Mouse (Mus musculus) large intestine, adult 2 months (tissue): Measurements from ENCODE around the gene Atp9a. TPM values are rescaled to one million over a fixed set of nuclear protein-coding genes. Genes with fewer than 3 reads are reported as not detected.
A peak's percentile ranks its signal among the peaks of the same experiment; 100 is the strongest.

Experiments
- DNase-seq: peaks from one replicate; pipeline ENCODE4 v3.0.0-alpha.2; 2012; ENCODE audit warnings: low read depth, low spot score
- WGBS: fragments of 180-500 bp; shearing (Covaris S2); methylation state at CpG from one replicate; pipeline ENCODE4 v1.1.7; 2018; 5-methylcytosine and 5-hydroxymethylcytosine counted together
- polyA plus RNA-seq: library from polyadenylated mRNA; depleted of rRNA; stranded (reverse); fragments of >200 nt; gene quantifications from 2 replicates; pipeline ENCODE4 v1.2.3, GENCODE M21; 2012

The Atp9a gene
- polyA plus RNA-seq, 1 experiment: 148 TPM

DNA sequence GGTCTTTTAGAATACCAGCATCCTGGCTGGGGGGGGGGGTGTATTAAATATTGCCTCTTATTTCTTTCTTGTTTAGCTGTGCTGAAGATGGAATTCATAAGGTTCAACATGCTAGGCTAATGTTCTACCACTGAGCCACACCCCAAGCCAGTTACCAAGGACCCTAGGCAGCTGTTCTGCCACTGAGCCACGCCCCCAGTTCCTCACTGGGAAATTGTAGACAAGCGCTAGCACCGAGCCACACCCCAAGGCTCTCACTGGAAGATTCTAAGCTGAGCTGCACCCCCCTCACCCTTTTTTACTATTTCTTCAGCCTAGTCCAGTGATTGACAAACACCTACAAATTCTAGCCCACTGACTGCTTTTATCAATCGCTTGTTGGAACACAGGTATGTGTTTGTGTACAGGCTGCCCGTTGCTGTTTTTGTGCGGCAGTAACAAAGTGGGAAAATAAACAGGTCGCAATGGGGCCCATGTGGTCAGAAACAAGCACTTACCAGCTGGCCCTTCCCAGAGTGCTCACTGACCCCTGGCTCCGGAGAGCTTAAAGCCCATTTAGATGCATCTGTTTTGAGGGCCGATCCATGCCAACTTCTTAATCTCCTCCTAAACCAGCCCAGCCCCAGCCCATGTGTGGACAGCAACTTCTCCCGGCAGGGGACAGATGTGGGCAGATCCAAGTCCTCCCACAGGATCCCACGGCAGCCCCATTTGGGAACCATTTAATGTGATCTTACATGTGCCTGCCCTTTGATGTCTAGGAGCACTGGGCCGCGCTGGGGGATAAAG, 128.9 kb downstream of the Atp9a start:
- DNase-seq: no peak
- WGBS: 42% methylated on average over 13 of the region's 13 CpGs

DNA sequence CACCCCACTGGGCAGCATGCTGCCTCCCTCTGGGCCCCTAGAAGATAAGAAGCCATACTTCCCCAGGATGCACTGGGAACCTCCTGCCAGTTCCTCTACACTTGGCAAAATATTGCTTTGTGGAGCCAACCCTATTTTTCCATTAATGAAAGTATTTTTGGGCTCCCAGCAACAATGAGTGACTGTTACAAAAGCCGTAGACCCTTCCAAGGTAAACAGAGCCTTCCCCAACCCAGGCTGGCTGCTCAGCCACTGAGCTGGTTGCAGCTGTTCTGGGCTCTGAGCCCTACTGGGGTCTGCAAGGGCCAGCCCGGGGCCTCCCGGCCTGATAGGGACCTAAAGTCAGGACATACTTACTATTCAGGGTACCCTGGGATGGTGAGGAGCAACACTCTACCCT, 131.3 kb downstream of the Atp9a start:
- no peak for DNase-seq
- WGBS: 84% methylated on average over 3 of the region's 3 CpGs

GRCm38 (mm10) chr2:168609653-168610248, 132.5 kb downstream of the Atp9a start:
- WGBS: 81% methylated on average over 6 of the region's 6 CpGs
- DNase-seq: no peak

GRCm38 (mm10) chr2:168608125-168608564, 134.1 kb downstream of the Atp9a start:
- WGBS: 62% methylated on average over 9 of the region's 9 CpGs
- no peak for DNase-seq

GRCm38 (mm10) chr2:168604655-168605070, 137.5 kb downstream of the Atp9a start:
- DNase-seq: no peak
- WGBS: 45% methylated on average over 16 of the region's 16 CpGs

DNA sequence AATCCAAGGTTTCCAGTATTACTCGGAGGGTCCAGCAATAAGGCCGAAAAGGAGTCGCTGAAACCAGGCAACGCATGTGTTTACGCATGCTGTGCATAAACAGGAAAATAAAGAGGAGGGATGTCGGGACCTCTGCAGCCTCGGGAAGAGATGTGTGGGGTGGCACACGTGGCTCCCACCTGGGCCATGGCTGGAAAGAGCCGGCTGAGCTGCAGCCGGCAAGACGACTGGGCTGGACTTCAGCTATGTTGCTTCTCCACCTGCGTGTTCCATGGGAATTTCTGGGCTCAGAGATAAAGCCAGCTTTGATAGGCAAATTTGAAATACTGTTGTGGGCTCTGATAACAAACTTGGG, 139.8 kb downstream of the Atp9a start:
- no peak for DNase-seq
- WGBS: 39% methylated on average over 12 of the region's 12 CpGs

GRCm38 (mm10) chr2:168601491-168602386, 140.5 kb downstream of the Atp9a start, which contains the start of gene Nfatc2:
Gene Nfatc2, minus strand, starts transcription at chr2:168601657.
- peak; percentile 28 for DNase-seq
- WGBS: 3% methylated on average over 56 of the region's 56 CpGs

GRCm38 (mm10) chr2:168600750-168601490, 141.3 kb downstream of the Atp9a start:
- 3% methylated on average over 32 of the region's 32 CpGs for WGBS
- DNase-seq: no peak

- 72% methylated on average over 7 of the region's 7 CpGs for WGBS
- DNase-seq: no peak
These were observed 146.5 kb downstream of the Atp9a start for GRCm38 (mm10) chr2:168595693-168596092.

GRCm38 (mm10) chr2:168593676-168594075, 148.5 kb downstream of the Atp9a start:
- WGBS: 84% methylated on average over 6 of the region's 6 CpGs
- no peak for DNase-seq

- 81% methylated on average over 5 of the region's 5 CpGs for WGBS
- no peak for DNase-seq
These were observed 149.2 kb downstream of the Atp9a start for GRCm38 (mm10) chr2:168593004-168593403.

- 93% methylated on average over 2 of the region's 2 CpGs for WGBS
- DNase-seq: no peak
These were observed 151.1 kb downstream of the Atp9a start for GRCm38 (mm10) chr2:168591076-168591475.

GRCm38 (mm10) chr2:168590556-168590955, 151.7 kb downstream of the Atp9a start:
- DNase-seq: no peak
- 51% methylated on average over 10 of the region's 10 CpGs for WGBS

DNA sequence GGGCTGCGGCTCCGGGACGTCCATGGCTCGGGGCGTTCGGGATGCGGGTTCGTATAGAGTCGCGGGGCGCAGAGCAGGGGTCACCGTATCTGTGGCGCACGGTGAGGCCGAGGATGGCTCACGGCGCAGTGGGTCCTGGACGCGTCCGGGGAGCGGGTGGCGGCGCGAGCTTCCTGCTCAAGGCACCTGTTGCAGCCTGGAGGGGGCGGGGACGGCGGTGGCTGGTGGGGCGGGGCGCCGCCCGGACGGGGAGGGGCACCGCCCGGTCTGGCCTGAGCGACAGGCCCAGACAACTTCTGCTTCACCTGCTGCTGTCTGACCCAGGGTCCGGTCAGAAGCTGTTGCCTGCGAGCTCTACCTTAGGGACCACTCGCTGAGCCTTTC, 152.0 kb downstream of the Atp9a start:
- DNase-seq: peak; percentile 31

GRCm38 (mm10) chr2:168589368-168590167, 152.6 kb downstream of the Atp9a start:
- DNase-seq: no peak
- WGBS: 12% methylated on average over 21 of the region's 21 CpGs

More for the DNA sequence above, 152.0 kb downstream of the Atp9a start:
- 2% methylated on average over 37 of the region's 38 CpGs for WGBS

DNA sequence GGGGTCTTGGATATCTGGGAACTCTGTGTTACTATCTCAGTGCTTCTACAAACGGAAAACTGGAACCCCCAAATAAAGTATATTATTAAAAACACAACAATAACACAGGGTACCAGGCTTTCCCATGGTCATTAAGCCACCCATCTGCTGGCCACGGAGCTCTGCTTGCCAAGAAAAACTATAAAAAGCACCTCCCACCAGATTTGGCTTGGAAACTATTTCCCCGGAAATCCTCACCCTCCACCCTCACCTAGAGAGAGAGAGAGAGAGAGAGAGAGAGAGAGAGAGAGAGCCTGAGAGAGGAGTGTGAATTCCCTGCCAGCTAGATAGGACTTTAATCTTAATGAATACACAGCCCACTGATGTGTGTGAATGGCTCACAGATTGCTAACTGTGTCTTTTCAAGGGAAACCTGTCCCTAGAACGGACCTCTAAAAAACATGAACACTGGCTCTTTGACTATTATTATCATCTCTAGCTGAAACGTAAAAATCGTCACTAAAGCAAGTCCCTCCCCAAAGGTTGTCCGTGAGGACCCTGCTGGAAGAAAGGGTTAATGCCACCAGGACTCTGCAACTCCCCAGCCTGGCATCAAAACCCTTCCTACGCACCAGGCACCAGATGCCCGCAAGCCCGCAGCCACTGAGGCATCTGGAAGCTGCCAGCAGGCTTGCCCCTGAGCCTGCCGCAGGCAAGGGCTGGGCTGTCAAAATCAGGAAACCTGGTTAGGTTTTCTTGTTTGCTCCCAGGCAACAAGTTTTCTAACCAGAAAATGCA, 153.4 kb downstream of the Atp9a start:
- WGBS: 50% methylated on average over 11 of the region's 11 CpGs

DNA sequence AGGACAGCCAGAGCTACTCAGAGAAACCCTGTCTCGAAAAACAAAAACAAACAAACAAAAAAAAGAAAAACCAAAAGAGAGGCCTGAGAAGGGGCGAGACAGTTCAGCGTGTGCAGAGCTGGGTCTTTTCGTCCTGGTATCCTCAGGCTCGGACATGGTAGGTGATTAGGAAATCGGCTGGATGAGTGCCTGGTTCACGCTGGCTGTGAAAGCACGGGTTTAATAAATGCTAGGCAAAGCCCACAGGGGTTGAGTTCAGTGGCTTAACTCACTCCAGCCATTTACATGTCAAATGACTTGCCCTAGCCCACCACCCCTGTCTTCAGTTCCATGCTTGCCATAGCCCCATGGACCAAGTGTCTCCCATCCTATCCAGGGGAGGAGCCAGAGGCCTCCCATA, 155.1 kb downstream of the Atp9a start:
- no peak for DNase-seq
- 89% methylated on average over 8 of the region's 8 CpGs for WGBS

More for the DNA sequence above, 153.4 kb downstream of the Atp9a start:
- DNase-seq: no peak

- WGBS: 83% methylated on average over 12 of the region's 12 CpGs
- no peak for DNase-seq
These were observed 155.7 kb downstream of the Atp9a start for GRCm38 (mm10) chr2:168586512-168586911.
